Comparison of ENCODE assay signal across 22 mouse cellular contexts in the genomic region with DNA sequence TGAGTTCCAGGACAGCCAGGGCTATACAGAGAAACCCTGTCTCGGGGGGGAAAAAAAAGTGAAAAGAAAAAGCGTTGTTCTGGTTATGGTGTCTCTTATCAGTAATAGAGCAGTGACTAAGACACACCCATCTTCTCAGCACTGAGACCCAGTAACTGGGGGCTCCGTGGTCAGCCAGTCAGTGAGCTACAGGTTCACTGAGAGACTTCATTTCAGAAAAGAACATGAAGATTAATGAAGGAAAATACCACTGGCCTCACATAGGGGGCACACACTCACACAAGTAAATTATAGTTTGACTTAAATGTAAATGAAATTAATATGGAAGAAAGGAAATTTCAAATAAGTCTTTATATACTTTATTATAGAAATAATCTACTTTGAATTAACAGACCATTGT. TPM values are rescaled to one million over a fixed set of nuclear protein-coding genes. Genes with fewer than 3 reads are reported as not detected.
DNase-seq lines count a peak whose midpoint lies in the region; ATAC-seq and TF ChIP-seq lines count a peak whose summit lies in the region.
"Had no signal": no experiment of that assay in that cellular context is flagged by ENCODE, and none has a peak within 500 bp of the region (broad histone marks: within the 10 kb centered on the region; RNA-seq: fewer than 3 reads in every experiment).

No protein-coding gene starts in this region.

- no peak overlapping the region for H3K4me2 ChIP-seq in intestine, postnatal 0 days (replicated peaks; ENCODE audit: low read depth)
- H3K4me2 ChIP-seq in intestine, embryonic 16.5 days (ENCODE audit: low read depth, low read length): no peak overlapping the region
- no peak overlapping the region for H3K4me2 ChIP-seq in liver, embryonic 16.5 days (ENCODE audit: low read depth, low read length)
- H3K4me2 ChIP-seq: heart, embryonic 12.5 days; hindbrain, embryonic 15.5 days; midbrain, embryonic 12.5 days; neural tube, embryonic 15.5 days had no signal

- H3K27ac ChIP-seq in intestine, postnatal 0 days (ENCODE audit: low read depth, low read length): no peak overlapping the region
- H3K27ac ChIP-seq in intestine, embryonic 16.5 days (ENCODE audit: low read length): no peak overlapping the region
- no peak overlapping the region for H3K27ac ChIP-seq in liver, embryonic 16.5 days (ENCODE audit: low read length)
- H3K27ac ChIP-seq in hindbrain, embryonic 10.5 days: no peak overlapping the region
- H3K27ac ChIP-seq: hindbrain, embryonic 15.5 days; midbrain, embryonic 12.5 days; neural tube, embryonic 15.5 days had no signal

- H3K9ac ChIP-seq in intestine, postnatal 0 days (ENCODE audit: low read depth, low read length): no peak overlapping the region
- no peak overlapping the region for H3K9ac ChIP-seq in intestine, embryonic 16.5 days (ENCODE audit: low read depth, low read length)
- H3K9ac ChIP-seq in liver, embryonic 16.5 days (ENCODE audit: low read depth, low read length): no peak overlapping the region
- H3K9ac ChIP-seq: heart, embryonic 12.5 days; hindbrain, embryonic 15.5 days; midbrain, embryonic 12.5 days; neural tube, embryonic 15.5 days had no signal

- H3K4me1 ChIP-seq in intestine, postnatal 0 days (replicated peaks; ENCODE audit: control insufficient read depth, insufficient read depth, low read length): no peaks in the 10 kb centered on the region
- no peaks in the 10 kb centered on the region for H3K4me1 ChIP-seq in intestine, embryonic 16.5 days (ENCODE audit: control insufficient read depth, insufficient read depth, low read length)
- peaks cover 7% of the 10 kb centered on the region for H3K4me1 ChIP-seq in liver, embryonic 16.5 days (ENCODE audit: control insufficient read depth, low read depth, low read length)
- H3K4me1 ChIP-seq in hindbrain, embryonic 10.5 days (replicated peaks): peaks cover 5% of the 10 kb centered on the region; the same call in 1 of the 2 replicates
- H3K4me1 ChIP-seq: heart, embryonic 12.5 days had no signal

- no peaks in the 10 kb centered on the region for H3K27me3 ChIP-seq in intestine, postnatal 0 days (replicated peaks; ENCODE audit: control insufficient read depth, insufficient read depth, low read length)
- H3K27me3 ChIP-seq in intestine, embryonic 16.5 days (replicated peaks; ENCODE audit: control insufficient read depth, insufficient read depth, low read length): no peaks in the 10 kb centered on the region
- no peaks in the 10 kb centered on the region for H3K27me3 ChIP-seq in liver, embryonic 16.5 days (ENCODE audit: control insufficient read depth, insufficient read depth, low read depth, low read length)
- no peaks in the 10 kb centered on the region for H3K27me3 ChIP-seq in hindbrain, embryonic 10.5 days (ENCODE audit: insufficient read depth, poor library complexity, severe bottlenecking)
- H3K27me3 ChIP-seq: heart, embryonic 12.5 days; hindbrain, embryonic 15.5 days; midbrain, embryonic 12.5 days; neural tube, embryonic 15.5 days had no signal

- H3K4me3 ChIP-seq in intestine, postnatal 0 days (ENCODE audit: low read depth, low read length): no peak overlapping the region
- no peak overlapping the region for H3K4me3 ChIP-seq in intestine, embryonic 16.5 days (ENCODE audit: low read length)
- no peak overlapping the region for H3K4me3 ChIP-seq in liver, embryonic 16.5 days (ENCODE audit: low read depth, low read length)
- H3K4me3 ChIP-seq in hindbrain, embryonic 10.5 days: no peak overlapping the region
- H3K4me3 ChIP-seq: heart, embryonic 12.5 days; hindbrain, embryonic 15.5 days; midbrain, embryonic 12.5 days; myocyte; neural tube, embryonic 15.5 days had no signal

- 69% methylated on average over 3 of the region's 3 CpGs for WGBS in intestine, postnatal 0 days
- 83% methylated on average over 3 of the region's 3 CpGs for WGBS in intestine, embryonic 16.5 days
- 30% methylated on average over 3 of the region's 3 CpGs for WGBS in liver, embryonic 16.5 days (ENCODE audit: insufficient replicate concordance)
- WGBS in hindbrain, embryonic 10.5 days: 81% methylated on average over 3 of the region's 3 CpGs

- no peak for ATAC-seq in intestine, postnatal 0 days
- no peak for ATAC-seq in intestine, embryonic 16.5 days
- ATAC-seq in liver, embryonic 16.5 days (ENCODE audit: low read depth): peak; percentile 53; the same call in 1 of the 2 replicates

- no peaks in the 10 kb centered on the region for H3K36me3 ChIP-seq in intestine, postnatal 0 days (ENCODE audit: control insufficient read depth, insufficient read depth)
- no peaks in the 10 kb centered on the region for H3K36me3 ChIP-seq in intestine, embryonic 16.5 days (ENCODE audit: control insufficient read depth, insufficient read depth, low read length)
- H3K36me3 ChIP-seq in liver, embryonic 16.5 days (ENCODE audit: control insufficient read depth, insufficient read depth): no peaks in the 10 kb centered on the region
- H3K36me3 ChIP-seq in hindbrain, embryonic 10.5 days: peaks cover 4% of the 10 kb centered on the region; the same call in 1 of the 2 replicates
- H3K36me3 ChIP-seq: heart, embryonic 12.5 days; hindbrain, embryonic 15.5 days; midbrain, embryonic 12.5 days; neural tube, embryonic 15.5 days had no signal

- DNase-seq in A20 (ENCODE audit: low read depth, low spot score): peak; percentile 18
- DNase-seq in c-Kit-positive CD71-positive TER-119-positive erythroid progenitor cells, embryonic 14.5 days (ENCODE audit: low spot score): peak; percentile 34
- DNase-seq in spleen, postnatal 10 days (ENCODE audit: low spot score in 2 of 2): no peak
- DNase-seq in cerebellum, postnatal 25 days: no peak
- DNase-seq in hindbrain, embryonic 10.5 days (ENCODE audit: low spot score): no peak
- DNase-seq: adrenal gland, postnatal 36 days; cerebellum, postnatal 10 days; kidney, adult 2 months; kidney, postnatal 4 days; layer of hippocampus, postnatal 36 days; left cerebral cortex, postnatal 4 days; lung, adult 18-20 months; lung, postnatal 36 days; thymus, adult 18-20 months had no signal

- peak; percentile 16; the same call in 1 of the 2 replicates for TF ChIP-seq CTCF in intestine, postnatal 0 days (IDR thresholded peaks at IDR 0.05; ENCODE audit: low read depth)

- H3K9me3 ChIP-seq in intestine, postnatal 0 days (ENCODE audit: control insufficient read depth): no peaks in the 10 kb centered on the region
- H3K9me3 ChIP-seq in intestine, embryonic 16.5 days (ENCODE audit: control insufficient read depth, low read length): no peaks in the 10 kb centered on the region
- no peaks in the 10 kb centered on the region for H3K9me3 ChIP-seq in liver, embryonic 16.5 days (replicated peaks; ENCODE audit: control insufficient read depth, low read length)
- 0 out of 2 replicates have a peak, but pooled peaks cover 4% of the 10 kb centered on the region for H3K9me3 ChIP-seq in hindbrain, embryonic 10.5 days
- H3K9me3 ChIP-seq: hindbrain, embryonic 15.5 days; midbrain, embryonic 12.5 days; neural tube, embryonic 15.5 days had no signal

RNA-seq across cellular contexts. Expression of a gene that starts 5.4 kb away (rescaled TPM):
- polyA plus RNA-seq in intestine, postnatal 0 days (2015; fragmentation: Nextera tagmentation; extraction: Ambion mirVana): 2.8 and 3.1 TPM in 2 replicates
- 6.8 and 8.3 TPM in 2 replicates for polyA plus RNA-seq in intestine, embryonic 16.5 days (2015; fragmentation: Nextera tagmentation; extraction: Ambion mirVana)
- polyA plus RNA-seq in liver, embryonic 16.5 days (2015; fragmentation: Nextera tagmentation; extraction: Ambion mirVana): 3.7 and 4.0 TPM in 2 replicates
- polyA plus RNA-seq in hindbrain, embryonic 10.5 days (2016; fragmentation: Nextera tagmentation; extraction: Ambion mirVana): 27.2 and 38.9 TPM in 2 replicates

RNA-seq across cellular contexts. Expression of a gene that starts 32.4 kb away (rescaled TPM):
- 0.85 and 0.97 TPM in 2 replicates for polyA plus RNA-seq in intestine, postnatal 0 days (2015; fragmentation: Nextera tagmentation; extraction: Ambion mirVana)
- polyA plus RNA-seq in intestine, embryonic 16.5 days (2015; fragmentation: Nextera tagmentation; extraction: Ambion mirVana): 2.8 TPM in 2 replicates
- 1.4 and 1.5 TPM in 2 replicates for polyA plus RNA-seq in liver, embryonic 16.5 days (2015; fragmentation: Nextera tagmentation; extraction: Ambion mirVana)
- 8.8 and 10.5 TPM in 2 replicates for polyA plus RNA-seq in hindbrain, embryonic 10.5 days (2016; fragmentation: Nextera tagmentation; extraction: Ambion mirVana)

RNA-seq across cellular contexts. Expression of a gene that starts 32.4 kb away (rescaled TPM):
- 39.9 and 41.7 TPM in 2 replicates for polyA plus RNA-seq in intestine, postnatal 0 days (2015; fragmentation: Nextera tagmentation; extraction: Ambion mirVana)
- polyA plus RNA-seq in intestine, embryonic 16.5 days (2015; fragmentation: Nextera tagmentation; extraction: Ambion mirVana): 85.3 and 96.4 TPM in 2 replicates
- polyA plus RNA-seq in liver, embryonic 16.5 days (2015; fragmentation: Nextera tagmentation; extraction: Ambion mirVana): 51.4 and 58.6 TPM in 2 replicates
- 110 and 136 TPM in 2 replicates for polyA plus RNA-seq in hindbrain, embryonic 10.5 days (2016; fragmentation: Nextera tagmentation; extraction: Ambion mirVana)

RNA-seq across cellular contexts. Expression of a gene that starts 32.6 kb away (rescaled TPM):
- polyA plus RNA-seq in intestine, postnatal 0 days (2015; fragmentation: Nextera tagmentation; extraction: Ambion mirVana): 0.16 and 0.22 TPM in 2 replicates
- 0.17 and 0.32 TPM in 2 replicates for polyA plus RNA-seq in intestine, embryonic 16.5 days (2015; fragmentation: Nextera tagmentation; extraction: Ambion mirVana)
- polyA plus RNA-seq in liver, embryonic 16.5 days (2015; fragmentation: Nextera tagmentation; extraction: Ambion mirVana): 0.09 and 0.11 TPM in 2 replicates
- polyA plus RNA-seq in hindbrain, embryonic 10.5 days (2016; fragmentation: Nextera tagmentation; extraction: Ambion mirVana): 0.14 and 0.27 TPM in 2 replicates

RNA-seq across cellular contexts. Expression of a gene that starts 56.3 kb away (rescaled TPM):
- polyA plus RNA-seq in intestine, postnatal 0 days (2015; fragmentation: Nextera tagmentation; extraction: Ambion mirVana): 3.5 and 3.9 TPM in 2 replicates
- 5.9 and 8.1 TPM in 2 replicates for polyA plus RNA-seq in intestine, embryonic 16.5 days (2015; fragmentation: Nextera tagmentation; extraction: Ambion mirVana)
- 3.9 and 4.2 TPM in 2 replicates for polyA plus RNA-seq in liver, embryonic 16.5 days (2015; fragmentation: Nextera tagmentation; extraction: Ambion mirVana)
- polyA plus RNA-seq in hindbrain, embryonic 10.5 days (2016; fragmentation: Nextera tagmentation; extraction: Ambion mirVana): 7.4 and 8.4 TPM in 2 replicates

Comparison
In these comparisons a context has a peak if more than half of its experiments do, and no peak if none do; other contexts are left out.
1. DNase-seq: peak in A20 (single experiment) and c-Kit-positive CD71-positive TER-119-positive erythroid progenitor cells, embryonic 14.5 days (single experiment); none in spleen, postnatal 10 days (0 of 2), cerebellum, postnatal 25 days (0 of 2) and hindbrain, embryonic 10.5 days (single experiment).